Mouse (Mus musculus) lung, postnatal 0 days (tissue): ENCODE results near the gene Noxo1.

Experiments
- CTCF ChIP-seq: IDR thresholded peaks from 2 replicates; pipeline ENCODE4 v1.5.1; 2016; ENCODE audit warnings: antibody characterized with exemption, mild to moderate bottlenecking
- EP300 ChIP-seq: IDR thresholded peaks from 2 replicates; pipeline ENCODE4 v1.6.1; 2016; ENCODE audit warnings: antibody characterized with exemption, mild to moderate bottlenecking, control low read depth

- TF ChIP-seq CTCF: no peak
- no peak for TF ChIP-seq EP300
Measured at GRCm38 (mm10) chr17:24698715-24699114, 2.7 kb downstream of the Noxo1 start.
